Mouse (Mus musculus): ENCODE measurements around the gene Spock2. TPM values are rescaled to one million over a fixed set of nuclear protein-coding genes. Genes with fewer than 3 reads are reported as not detected.

Spock2 gene
- total and polyA plus RNA-seq, 3 experiments = 0.10 to 0.13 TPM; not detected in 1

GRCm38 (mm10) chr10:60080982-60081825 lies 24.8 kb upstream of the Spock2 start (continued):
- peak; percentile 73 for TF ChIP-seq MAFK (IDR thresholded peaks at IDR 0.05; ENCODE audit: insufficient replicate concordance, low read length)
- no peak for TF ChIP-seq CHD2 (IDR thresholded peaks at IDR 0.05; ENCODE audit: low read length)
- no peak for TF ChIP-seq ZKSCAN1 (IDR thresholded peaks at IDR 0.05; ENCODE audit: borderline replicate concordance, low read depth, low read length)
- TF ChIP-seq ZMIZ1 (IDR thresholded peaks at IDR 0.05; ENCODE audit: low read depth, low read length) = peak; percentile 13; the same call in 1 of the 2 replicates
- no peak for TF ChIP-seq USF1 (IDR thresholded peaks at IDR 0.05; ENCODE audit: low read depth, low read length)
- no peak for TF ChIP-seq USF2 (conservative IDR thresholded peaks at IDR 0.05; ENCODE audit: low read depth, low read length)

DNA sequence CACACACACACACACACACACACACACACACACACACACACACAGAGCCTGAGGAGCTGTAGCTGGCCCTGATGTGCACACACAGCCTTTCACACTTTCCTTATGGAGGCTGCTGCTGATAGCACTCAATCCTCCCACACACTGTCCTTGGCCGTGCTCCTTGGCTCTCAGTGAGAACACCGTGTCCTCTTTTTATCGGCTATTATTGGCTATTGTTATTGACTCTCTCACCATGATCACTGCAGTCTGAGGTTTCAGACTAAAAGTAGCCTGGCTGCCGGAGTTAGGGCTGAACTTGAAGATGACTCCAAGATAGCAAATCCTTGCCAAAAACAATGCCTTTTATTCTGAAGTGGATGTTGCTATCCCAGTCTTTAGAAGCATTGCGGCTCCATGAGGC lies 24.1 kb upstream of the Spock2 start:
- Histone ChIP-seq H3K4me3 (replicated peaks in 1 of 3; ENCODE audit: low read depth in 2 of 3, low read length in 2 of 3, poor library complexity in 1 of 3) (peak overlapping the region in 1 of 3 experiments; percentile 5), H3K27me3 (replicated peaks) (no peaks in the 10 kb centered on the region), H3K79me2 (replicated peaks; ENCODE audit: control insufficient read depth, extremely low read depth, insufficient read depth, poor library complexity, severe bottlenecking) (no peaks in the 10 kb centered on the region), H3K9ac (ENCODE audit: insufficient read depth, low read depth) (no peak overlapping the region), H3K27ac (ENCODE audit: insufficient read depth, low read depth) (peak overlapping the region; percentile 96), H3K9me3 (replicated peaks; ENCODE audit: low read length) (no peaks in the 10 kb centered on the region), H3K36me3 (replicated peaks in 1 of 2; ENCODE audit: control insufficient read depth in 1 of 2, insufficient read depth in 1 of 2, low read length in 1 of 2) (peaks cover 0 to 11% of the 10 kb centered on the region in 2 experiments), H3K4me2 (ENCODE audit: insufficient read depth, low read depth, poor library complexity, severe bottlenecking) (peak overlapping the region; percentile 52), H3K4me1 (ENCODE audit: control insufficient read depth in 1 of 2, insufficient read depth in 2 of 2) (peaks cover 17 to 37% of the 10 kb centered on the region in 2 experiments)
- TF ChIP-seq ZMIZ1 (IDR thresholded peaks at IDR 0.05; ENCODE audit: low read depth, low read length) (no peak), JUND (conservative IDR thresholded peaks at IDR 0.05; ENCODE audit: low read depth, low read length) (no peak)
- dilution Hi-C loops (cut with MboI; ENCODE audit: extremely low pct_ligation_motif_present, extremely low pct_unique_long_range_greater_than_20kb, low sequenced_read_pairs) = no loop called here
- in situ Hi-C loops (cut with MboI; ENCODE audit: low pct_ligation_motif_present, low pct_unique_long_range_greater_than_20kb, low sequenced_read_pairs) = no loop called here
- peak; percentile 13 for DNase-seq (ENCODE audit: extremely low read depth)

DNA sequence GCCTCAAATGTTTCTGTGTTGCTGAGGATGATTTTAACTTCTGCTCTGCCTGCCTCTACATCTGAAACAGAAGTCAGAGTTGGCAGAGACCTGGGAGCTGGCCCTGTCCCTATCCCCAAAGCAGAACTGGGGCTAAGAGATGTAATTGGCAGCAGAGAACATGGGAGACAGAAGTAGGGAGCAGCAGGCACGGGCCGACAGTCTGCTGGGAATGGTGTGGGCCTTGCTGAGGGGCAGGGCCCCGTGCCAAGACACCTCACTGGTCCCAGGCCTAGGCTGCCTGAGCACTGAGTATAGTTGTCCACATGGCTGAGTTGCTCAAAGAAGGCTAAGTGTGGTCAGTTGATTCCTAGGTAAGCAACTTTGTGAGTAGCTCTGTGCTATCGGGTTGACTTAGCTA lies 22.0 kb upstream of the Spock2 start:
- Histone ChIP-seq H3K36me3 (replicated peaks in 1 of 2; ENCODE audit: control insufficient read depth in 1 of 2, insufficient read depth in 1 of 2, low read length in 1 of 2) (peaks cover 0 to 9% of the 10 kb centered on the region in 2 experiments), H3K27ac (ENCODE audit: insufficient read depth, low read depth) (no peak overlapping the region), H3K9ac (ENCODE audit: insufficient read depth, low read depth) (no peak overlapping the region), H3K4me3 (replicated peaks in 1 of 3; ENCODE audit: low read depth in 2 of 3, low read length in 2 of 3, poor library complexity in 1 of 3) (no peak overlapping the region), H3K4me2 (ENCODE audit: insufficient read depth, low read depth, poor library complexity, severe bottlenecking) (no peak overlapping the region), H3K27me3 (replicated peaks) (no peaks in the 10 kb centered on the region), H3K79me2 (replicated peaks; ENCODE audit: control insufficient read depth, extremely low read depth, insufficient read depth, poor library complexity, severe bottlenecking) (no peaks in the 10 kb centered on the region), H3K9me3 (replicated peaks; ENCODE audit: low read length) (no peaks in the 10 kb centered on the region), H3K4me1 (ENCODE audit: control insufficient read depth in 1 of 2, insufficient read depth in 2 of 2) (peaks cover 15 to 32% of the 10 kb centered on the region in 2 experiments)
- no peak for DNase-seq (ENCODE audit: extremely low read depth)
- in situ Hi-C loops (cut with MboI; ENCODE audit: low pct_ligation_motif_present, low pct_unique_long_range_greater_than_20kb, low sequenced_read_pairs) (no loop called here), dilution Hi-C loops (cut with MboI; ENCODE audit: extremely low pct_ligation_motif_present, extremely low pct_unique_long_range_greater_than_20kb, low sequenced_read_pairs) (no loop called here)
- no peak for TF ChIP-seq MEF2A (IDR thresholded peaks at IDR 0.05; ENCODE audit: borderline replicate concordance, low read depth, low read length)
- TF ChIP-seq ETS1 (conservative IDR thresholded peaks at IDR 0.05; ENCODE audit: low read depth, low read length) = no peak
- no peak for TF ChIP-seq MAZ (IDR thresholded peaks at IDR 0.05; ENCODE audit: low read depth, low read length)
- no peak for TF ChIP-seq TCF12 (IDR thresholded peaks at IDR 0.05; ENCODE audit: low read depth, low read length)
- no peak for TF ChIP-seq PAX5 (IDR thresholded peaks at IDR 0.05; ENCODE audit: low read length)
- TF ChIP-seq SIN3A (IDR thresholded peaks at IDR 0.05; ENCODE audit: low read length) = no peak
- no peak for TF ChIP-seq POLR2AphosphoS2 (IDR thresholded peaks at IDR 0.05; ENCODE audit: low read depth, low read length)
- TF ChIP-seq NELFE (IDR thresholded peaks at IDR 0.05; ENCODE audit: low read depth, low read length) = no peak
- TF ChIP-seq JUN (IDR thresholded peaks at IDR 0.05; ENCODE audit: insufficient read depth, low read depth, low read length) = no peak
- no peak for TF ChIP-seq UBTF (IDR thresholded peaks at IDR 0.05; ENCODE audit: low read depth, low read length)
- TF ChIP-seq ZKSCAN1 (IDR thresholded peaks at IDR 0.05; ENCODE audit: borderline replicate concordance, low read depth, low read length) = no peak
- no peak for TF ChIP-seq JUND (conservative IDR thresholded peaks at IDR 0.05; ENCODE audit: low read depth, low read length)
- TF ChIP-seq CHD1 (IDR thresholded peaks at IDR 0.05; ENCODE audit: low read depth, low read length) = no peak
- TF ChIP-seq ZMIZ1 (IDR thresholded peaks at IDR 0.05; ENCODE audit: low read depth, low read length) = no peak
- TF ChIP-seq CHD2 (IDR thresholded peaks at IDR 0.05; ENCODE audit: low read length) = no peak
- no peak for TF ChIP-seq ZC3H11A (IDR thresholded peaks at IDR 0.05; ENCODE audit: low read depth, low read length)
- no peak for TF ChIP-seq MAX (IDR thresholded peaks at IDR 0.05; ENCODE audit: low read length)
- TF ChIP-seq RCOR1 (conservative IDR thresholded peaks at IDR 0.05; ENCODE audit: low read depth, low read length) = no peak

All from CH12.LX (cell line).